Mouse (Mus musculus) CH12.LX (cell line): ENCODE data around the gene Slc17a9.

Source experiments
- BHLHE40 ChIP-seq: IDR thresholded peaks from 2 replicates; pipeline ENCODE4 v1.6.1; 2011; ENCODE audit warnings: mild to moderate bottlenecking, low read depth, low read length, improper control_type of control experiment
- CTCF ChIP-seq, 2 experiments: IDR thresholded peaks in 1 of 2; conservative IDR thresholded peaks in 1 of 2; 2 replicates each; pipeline ENCODE4 v1.5.1; 2011 to 2012; ENCODE audit warnings: low read depth in 2 of 2, low read length in 2 of 2, improper control_type of control experiment in 1 of 2, inconsistent platforms in 1 of 2, mild to moderate bottlenecking in 1 of 2, moderate library complexity in 1 of 2
- GABPA ChIP-seq: IDR thresholded peaks from 2 replicates; pipeline ENCODE4 v1.6.1; 2012; ENCODE audit warnings: low read depth, low read length, improper control_type of control experiment, inconsistent platforms; ENCODE audit not compliant: insufficient replicate concordance
- SIN3A ChIP-seq: IDR thresholded peaks from 2 replicates; pipeline ENCODE4 v1.6.1; 2012; ENCODE audit warnings: low read length, improper control_type of control experiment, inconsistent platforms

GRCm38 (mm10) chr2:180788843-180789242 lies 63.8 kb downstream of the Slc17a9 start:
- no peak for TF ChIP-seq GABPA
- TF ChIP-seq SIN3A, result no peak
- TF ChIP-seq BHLHE40, result no peak
- no peak for TF ChIP-seq CTCF (conservative IDR thresholded peaks at IDR 0.05 in 1 of 2, IDR thresholded peaks at IDR 0.05 in 1 of 2; ENCODE audit: low read depth in 2 of 2, low read length in 2 of 2)
